Mouse (Mus musculus) liver, embryonic 11.5 days (tissue): Measurements from ENCODE around the gene Cnga3. TPM values are rescaled to one million over a fixed set of nuclear protein-coding genes. Genes with fewer than 3 reads are reported as not detected.

Source experiments
- ATAC-seq: fragments of 200-750 bp; cut with Nextera tagmentation; replicated peaks from 2 replicates; pipeline ENCODE4 v1.8.0; 2017; ENCODE audit warnings: moderate number of reproducible peaks, mild to moderate bottlenecking, moderate TSS enrichment, moderate library complexity; ENCODE audit not compliant: low FRiP score
- DNase-seq: peaks from one replicate; pipeline ENCODE4 v3.0.0-alpha.2; 2017; ENCODE audit warnings: low spot score
- H3K27ac ChIP-seq: fragments of 300-500 bp; sonication (generic); 2 replicates; pipeline ENCODE4 v1.5.1; 2014; ENCODE audit warnings: mild to moderate bottlenecking, low read depth, low read length, control low read depth
- H3K27me3 ChIP-seq: fragments of 300-500 bp; sonication (generic); replicated peaks from 2 replicates; pipeline ENCODE4 v1.6.1; 2014; ENCODE audit warnings: low read length, mixed read lengths; ENCODE audit not compliant: control insufficient read depth, insufficient read depth
- H3K36me3 ChIP-seq: fragments of 300-500 bp; sonication (generic); 2 replicates; pipeline ENCODE4 v1.6.1; 2014; ENCODE audit warnings: mild to moderate bottlenecking, low read length, moderate library complexity, mixed read lengths; ENCODE audit not compliant: control insufficient read depth, insufficient read depth
- H3K4me1 ChIP-seq: fragments of 300-500 bp; sonication (generic); replicated peaks from 2 replicates; pipeline ENCODE4 v1.6.1; 2014; ENCODE audit warnings: low read length, mixed read lengths; ENCODE audit not compliant: control insufficient read depth, insufficient read depth
- H3K4me2 ChIP-seq: fragments of 300-500 bp; sonication (generic); 2 replicates; pipeline ENCODE4 v1.6.1; 2014; ENCODE audit warnings: mild to moderate bottlenecking, control low read depth, moderate library complexity
- H3K4me3 ChIP-seq: fragments of 300-500 bp; sonication (generic); 2 replicates; pipeline ENCODE4 v1.5.1; 2014; ENCODE audit warnings: low read depth, low read length, control low read depth
- H3K9ac ChIP-seq: fragments of 300-500 bp; sonication (generic); 2 replicates; pipeline ENCODE4 v1.6.1; 2014; ENCODE audit warnings: low read depth, low read length, control low read depth
- H3K9me3 ChIP-seq: fragments of 300-500 bp; sonication (generic); 2 replicates; pipeline ENCODE4 v1.6.1; 2016; ENCODE audit warnings: low read length, inconsistent platforms, mixed read lengths; ENCODE audit not compliant: control insufficient read depth
- WGBS: fragments of 180-500 bp; shearing (Covaris S2); extraction: QIAGEN DNeasy Blood & Tissue Kit; methylation state at CpG from one replicate; pipeline ENCODE4 v1.1.7; 2014; 5-methylcytosine and 5-hydroxymethylcytosine counted together
- polyA plus RNA-seq: library from polyadenylated mRNA; unstranded; fragments of >200 nt; fragmentation: Nextera tagmentation; extraction: Ambion mirVana; gene quantifications from 2 replicates; pipeline ENCODE4 v1.2.1, GENCODE M21; 2014

Cnga3 gene
- not detected in 2 replicates for polyA plus RNA-seq

- no peak within 1 kb of the TSS for H3K27ac ChIP-seq
- DNase-seq (no peak), ATAC-seq (no peak)
- no peak within 1 kb of the TSS for H3K9ac ChIP-seq
- H3K4me2 ChIP-seq, result no peak within 1 kb of the TSS
- H3K9me3 ChIP-seq, result no peaks in the 10 kb centered on the region
- WGBS, result 39% methylated on average over 1 of the region's 1 CpGs
- H3K4me3 ChIP-seq, result no peak within 1 kb of the TSS
- no peaks in the 10 kb centered on the region for H3K36me3 ChIP-seq
- H3K27me3 ChIP-seq, result no peaks in the 10 kb centered on the region
- H3K4me1 ChIP-seq, result no peaks in the 10 kb centered on the region
These were observed at the start of gene Cnga3 for GRCm38 (mm10) chr1:37214144-37214543. Gene Cnga3, plus strand, starts transcription at chr1:37214434.

GRCm38 (mm10) chr1:37166066-37166465, 48.2 kb upstream of the Cnga3 start:
- no peaks in the 10 kb centered on the region for H3K36me3 ChIP-seq
- H3K4me3 ChIP-seq, result no peak overlapping the region
- H3K27me3 ChIP-seq, result no peaks in the 10 kb centered on the region
- DNase-seq, result no peak
- no peak overlapping the region for H3K4me2 ChIP-seq
- no peak for ATAC-seq
- H3K9me3 ChIP-seq, result no peaks in the 10 kb centered on the region; the same call in 1 of the 2 replicates
- no peak overlapping the region for H3K9ac ChIP-seq
- no peak overlapping the region for H3K27ac ChIP-seq
- no peaks in the 10 kb centered on the region for H3K4me1 ChIP-seq
- 76% methylated on average over 6 of the region's 6 CpGs for WGBS

GRCm38 (mm10) chr1:37167918-37168317, 46.3 kb upstream of the Cnga3 start:
- Histone ChIP-seq H3K4me3 (no peak overlapping the region), H3K9me3 (no peaks in the 10 kb centered on the region), H3K27ac (no peak overlapping the region), H3K36me3 (no peaks in the 10 kb centered on the region), H3K27me3 (no peaks in the 10 kb centered on the region), H3K4me2 (no peak overlapping the region), H3K4me1 (no peaks in the 10 kb centered on the region), H3K9ac (no peak overlapping the region)
- WGBS, result 75% methylated on average over 7 of the region's 7 CpGs
- ATAC-seq (no peak), DNase-seq (no peak)

GRCm38 (mm10) chr1:37177874-37178273, 36.4 kb upstream of the Cnga3 start:
- no peak overlapping the region for H3K4me3 ChIP-seq
- no peaks in the 10 kb centered on the region for H3K36me3 ChIP-seq
- H3K9me3 ChIP-seq, result no peaks in the 10 kb centered on the region
- 84% methylated on average over 2 of the region's 2 CpGs for WGBS
- no peak for ATAC-seq
- H3K27me3 ChIP-seq, result no peaks in the 10 kb centered on the region
- no peaks in the 10 kb centered on the region for H3K4me1 ChIP-seq
- H3K27ac ChIP-seq, result no peak overlapping the region
- H3K4me2 ChIP-seq, result no peak overlapping the region
- no peak for DNase-seq
- H3K9ac ChIP-seq, result no peak overlapping the region

GRCm38 (mm10) chr1:37179852-37180251, 34.4 kb upstream of the Cnga3 start:
- Histone ChIP-seq H3K4me2 (no peak overlapping the region), H3K27me3 (no peaks in the 10 kb centered on the region), H3K9ac (no peak overlapping the region), H3K4me3 (no peak overlapping the region), H3K9me3 (no peaks in the 10 kb centered on the region), H3K36me3 (no peaks in the 10 kb centered on the region), H3K4me1 (no peaks in the 10 kb centered on the region), H3K27ac (no peak overlapping the region)
- 74% methylated on average over 5 of the region's 5 CpGs for WGBS
- ATAC-seq (no peak), DNase-seq (no peak)

GRCm38 (mm10) chr1:37187050-37187449, 27.2 kb upstream of the Cnga3 start:
- H3K4me1 ChIP-seq, result no peaks in the 10 kb centered on the region
- 58% methylated on average over 6 of the region's 6 CpGs for WGBS
- no peak overlapping the region for H3K9ac ChIP-seq
- no peak overlapping the region for H3K4me3 ChIP-seq
- H3K9me3 ChIP-seq, result no peaks in the 10 kb centered on the region
- no peaks in the 10 kb centered on the region for H3K36me3 ChIP-seq
- no peak overlapping the region for H3K4me2 ChIP-seq
- DNase-seq (no peak), ATAC-seq (no peak)
- 0 out of 2 replicates have a peak, but pooled peaks cover 2% of the 10 kb centered on the region for H3K27me3 ChIP-seq
- no peak overlapping the region for H3K27ac ChIP-seq

GRCm38 (mm10) chr1:37194607-37195006, 19.6 kb upstream of the Cnga3 start:
- no peak overlapping the region for H3K4me2 ChIP-seq
- no peaks in the 10 kb centered on the region for H3K27me3 ChIP-seq
- DNase-seq (no peak), ATAC-seq (no peak)
- no peaks in the 10 kb centered on the region for H3K4me1 ChIP-seq
- H3K27ac ChIP-seq, result no peak overlapping the region
- H3K9me3 ChIP-seq, result no peaks in the 10 kb centered on the region
- no peak overlapping the region for H3K9ac ChIP-seq
- 52% methylated on average over 4 of the region's 4 CpGs for WGBS
- no peaks in the 10 kb centered on the region for H3K36me3 ChIP-seq
- H3K4me3 ChIP-seq, result no peak overlapping the region

- Histone ChIP-seq H3K36me3 (no peaks in the 10 kb centered on the region), H3K9me3 (no peaks in the 10 kb centered on the region), H3K4me3 (no peak overlapping the region), H3K27ac (no peak overlapping the region), H3K27me3 (no peaks in the 10 kb centered on the region), H3K9ac (no peak overlapping the region), H3K4me2 (no peak overlapping the region), H3K4me1 (no peaks in the 10 kb centered on the region)
- ATAC-seq (no peak), DNase-seq (no peak)
- 77% methylated on average over 4 of the region's 4 CpGs for WGBS
These were observed 12.8 kb upstream of the Cnga3 start for GRCm38 (mm10) chr1:37201406-37201805.

GRCm38 (mm10) chr1:37207743-37208142, 6.5 kb upstream of the Cnga3 start:
- Histone ChIP-seq H3K4me3 (no peak overlapping the region), H3K9ac (no peak overlapping the region), H3K9me3 (no peaks in the 10 kb centered on the region), H3K27ac (no peak overlapping the region), H3K27me3 (no peaks in the 10 kb centered on the region), H3K4me1 (no peaks in the 10 kb centered on the region), H3K36me3 (no peaks in the 10 kb centered on the region), H3K4me2 (no peak overlapping the region)
- DNase-seq (no peak), ATAC-seq (no peak)
- 86% methylated on average over 8 of the region's 8 CpGs for WGBS
